Mouse (Mus musculus): Measurements from ENCODE around the gene Gm20823. TPM values are rescaled to one million over a fixed set of nuclear protein-coding genes. Genes with fewer than 3 reads are reported as not detected.

The Gm20823 gene
- not detected for polyA plus RNA-seq (2017; shearing (Covaris generic))

DNA sequence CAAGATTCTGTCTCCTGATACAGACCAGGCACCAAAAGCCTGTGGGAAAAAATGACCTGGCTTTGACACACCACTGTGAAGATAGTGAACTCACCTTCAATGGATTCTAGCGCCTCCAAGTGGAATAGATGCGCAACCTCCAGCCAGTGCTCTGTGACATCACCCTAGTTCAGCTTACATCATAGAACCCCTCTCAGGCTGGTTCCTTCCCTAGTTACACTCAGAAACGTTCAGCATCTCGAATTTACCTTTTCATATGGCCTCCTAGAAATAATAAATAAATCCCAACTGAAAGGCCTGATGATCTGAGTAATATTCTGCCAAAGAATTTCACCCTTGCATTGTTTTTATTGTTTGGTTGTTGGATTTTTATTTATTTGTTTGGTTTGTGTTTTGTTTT, at the start of gene Gm20823:
Gene Gm20823 (minus strand): TSS at position 101 of the 400 bp plus-strand sequence.

